ENCODE assay signal across 10 mouse cellular contexts in the genomic region with DNA sequence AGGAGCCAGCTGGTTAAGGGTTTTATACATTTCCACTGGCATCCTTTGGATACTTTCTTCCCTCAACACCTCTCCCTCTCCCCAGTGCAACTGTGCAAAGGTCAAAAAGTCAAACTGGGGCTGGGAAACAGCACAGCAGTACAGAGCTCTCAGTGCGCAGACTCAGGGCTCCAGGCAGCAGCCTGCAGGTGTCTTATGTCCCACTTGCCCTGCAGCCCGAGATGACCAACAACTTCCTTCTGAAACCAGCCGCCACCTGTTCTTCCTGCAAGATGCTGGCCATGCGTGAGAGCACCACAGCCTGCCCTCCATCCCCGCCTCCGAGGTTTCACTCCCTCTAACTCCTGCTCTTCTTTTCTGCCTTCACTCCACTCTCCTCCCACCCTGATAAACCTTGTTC. TPM values are rescaled to one million over a fixed set of nuclear protein-coding genes. Genes with fewer than 3 reads are reported as not detected.
DNase-seq lines count a peak whose midpoint lies in the region; ATAC-seq and TF ChIP-seq lines count a peak whose summit lies in the region.
"Had no signal": no experiment of that assay in that cellular context is flagged by ENCODE, and none has a peak within 500 bp of the region (broad histone marks: within the 10 kb centered on the region; RNA-seq: fewer than 3 reads in every experiment).

No protein-coding gene starts in this region.

- H3K9me3 ChIP-seq in ES-E14 (ENCODE audit: control insufficient read depth, insufficient read depth, low read depth, low read length) = no peaks in the 10 kb centered on the region
- no peaks in the 10 kb centered on the region for H3K9me3 ChIP-seq in limb, embryonic 15.5 days

- WGBS in limb, embryonic 15.5 days = 32% methylated on average over 6 of the region's 6 CpGs

- H3K4me3 ChIP-seq in ES-E14 (ENCODE audit: insufficient read depth in 1 of 2, low read depth in 1 of 2, low read length in 2 of 2, poor library complexity in 1 of 2, severe bottlenecking in 1 of 2) = peak overlapping the region; percentile 5 to 14; a peak in 2 of 4 replicates
- no peak overlapping the region for H3K4me3 ChIP-seq in limb, embryonic 15.5 days

- DNase-seq in gastrocnemius, postnatal 14 days = peak; percentile 12
- no peak for DNase-seq in gastrocnemius, adult 18-20 months (ENCODE audit: low spot score)
- DNase-seq in ES-E14 (ENCODE audit: low read depth, low spot score) = no peak
- DNase-seq in retina, embryonic 14.5 days (ENCODE audit: low spot score) = peak; percentile 38
- DNase-seq in left cerebral cortex, adult 18-20 months (ENCODE audit: low spot score in 2 of 2) = no peak
- DNase-seq in layer of hippocampus, postnatal 36 days = no peak

- in situ Hi-C loops in ES-E14 (cut with MboI; ENCODE audit: low sequenced_read_pairs in 2 of 2, unreplicated experiment in 2 of 2) = no loop called here

- H3K9ac ChIP-seq in ES-E14 (ENCODE audit: insufficient read depth, low read depth, low read length, poor library complexity, severe bottlenecking) = no peak overlapping the region
- no peak overlapping the region for H3K9ac ChIP-seq in limb, embryonic 15.5 days
- H3K9ac ChIP-seq: liver, embryonic 14.5 days had no signal

- H3K27ac ChIP-seq in ES-E14 (ENCODE audit: insufficient read depth, low read depth, low read length, poor library complexity, severe bottlenecking) = peak overlapping the region; percentile 14; the same call in 1 of the 2 replicates
- peak overlapping the region; percentile 57; the same call in 1 of the 2 replicates for H3K27ac ChIP-seq in limb, embryonic 15.5 days
- H3K27ac ChIP-seq: liver, embryonic 14.5 days had no signal

- no peak overlapping the region for H3K4me2 ChIP-seq in limb, embryonic 15.5 days

- H3K4me1 ChIP-seq in ES-E14 (ENCODE audit: control insufficient read depth in 2 of 2, insufficient read depth in 2 of 2, low read length in 2 of 2, poor library complexity in 1 of 2) = peaks cover 2 to 17% of the 10 kb centered on the region in 2 experiments
- H3K4me1 ChIP-seq in limb, embryonic 15.5 days = peaks cover 28% of the 10 kb centered on the region

- H3K36me3 ChIP-seq in ES-E14 (ENCODE audit: control insufficient read depth, insufficient read depth, low read length, poor library complexity, severe bottlenecking) = no peaks in the 10 kb centered on the region; the same call in 1 of the 2 replicates
- H3K36me3 ChIP-seq in limb, embryonic 15.5 days = no peaks in the 10 kb centered on the region

- ATAC-seq in hematopoietic stem cell, adult 5-6 weeks (replicated peaks in 1 of 2; ENCODE audit: insufficient read depth in 1 of 2, low FRiP score in 2 of 2, low TSS enrichment in 1 of 2, low read depth in 1 of 2, poor library complexity in 2 of 2, severe bottlenecking in 2 of 2) = peak; percentile 23 to 26; a peak in 2 of 4 replicates
- no peak for ATAC-seq in limb, embryonic 15.5 days (ENCODE audit: insufficient number of reproducible peaks, low FRiP score, low TSS enrichment, low read depth)

- H3K27me3 ChIP-seq in limb, embryonic 15.5 days = no peaks in the 10 kb centered on the region

- intact Hi-C loops in gastrocnemius, postnatal 14 days (cut with DNase I; ENCODE audit: low total_unique reads) = no loop called here

TF ChIP-seq in ES-E14, 5 proteins besides CTCF, POLR2A, EP300 and RAD21:
- TF ChIP-seq CHD2 (IDR thresholded peaks at IDR 0.05; ENCODE audit: low read depth, low read length) = no peak
- no peak for TF ChIP-seq ZNF384 (IDR thresholded peaks at IDR 0.05; ENCODE audit: low read depth, low read length)
- TF ChIP-seq ZC3H11A (IDR thresholded peaks at IDR 0.05; ENCODE audit: borderline replicate concordance, low read depth, low read length) = no peak

RNA-seq across cellular contexts. Expression of a gene that starts 5.6 kb away (rescaled TPM):
- 10 to 100 TPM in 1 of 2 experiments, 1 to 10 TPM in 1; 9.4 to 10.5 TPM for total RNA-seq in gastrocnemius, postnatal 14 days (2021)
- total RNA-seq in gastrocnemius, adult 18-20 months (2021) = 10 to 100 TPM in 1 of 2 experiments, 1 to 10 TPM in 1; 9.3 to 13.7 TPM
- 20.2 and 27.1 TPM in 2 replicates for total RNA-seq in ES-E14 (2012; rRNA removed)
- 27.0 and 27.5 TPM in 2 replicates for total RNA-seq in hematopoietic stem cell, adult 5-6 weeks (2017)
- polyA plus RNA-seq in limb, embryonic 15.5 days (2015; fragmentation: Nextera tagmentation; extraction: Ambion mirVana) = 3.8 and 4.7 TPM in 2 replicates
- total RNA-seq in left cerebral cortex, adult 18-20 months (2021) = 10 to 100 TPM; 53.2 to 58.9 TPM
- total RNA-seq in layer of hippocampus, postnatal 36 days (2021) = 10 to 100 TPM; 48.2 to 62.2 TPM

RNA-seq across cellular contexts. Expression of a gene that starts 37.8 kb away (rescaled TPM):
- total RNA-seq in gastrocnemius, postnatal 14 days (2021) = 10 to 100 TPM; 12.9 to 14.5 TPM
- 1 to 10 TPM; 7.1 to 7.4 TPM for total RNA-seq in gastrocnemius, adult 18-20 months (2021)
- 20.5 and 30.0 TPM in 2 replicates for total RNA-seq in ES-E14 (2012; rRNA removed)
- total RNA-seq in hematopoietic stem cell, adult 5-6 weeks (2017) = 13.5 and 14.6 TPM in 2 replicates
- polyA plus RNA-seq in limb, embryonic 15.5 days (2015; fragmentation: Nextera tagmentation; extraction: Ambion mirVana) = 51.2 and 54.1 TPM in 2 replicates
- total RNA-seq in left cerebral cortex, adult 18-20 months (2021) = 10 to 100 TPM; 33.5 to 33.8 TPM
- 10 to 100 TPM; 29.0 to 32.8 TPM for total RNA-seq in layer of hippocampus, postnatal 36 days (2021)

RNA-seq across cellular contexts. Expression of a gene that starts 57.5 kb away (rescaled TPM):
- total RNA-seq in gastrocnemius, postnatal 14 days (2021) = not detected
- not detected for total RNA-seq in gastrocnemius, adult 18-20 months (2021)
- 0.18 and 0.48 TPM in 2 replicates for total RNA-seq in ES-E14 (2012; rRNA removed)
- not detected in 2 replicates for total RNA-seq in hematopoietic stem cell, adult 5-6 weeks (2017)
- not detected in 2 replicates for polyA plus RNA-seq in limb, embryonic 15.5 days (2015; fragmentation: Nextera tagmentation; extraction: Ambion mirVana)
- total RNA-seq in left cerebral cortex, adult 18-20 months (2021) = not detected
- not detected for total RNA-seq in layer of hippocampus, postnatal 36 days (2021)
- total RNA-seq: MEL had no signal
- polyA plus RNA-seq: liver, embryonic 14.5 days had no signal

Comparison
In these comparisons a context has a peak if more than half of its experiments do, and no peak if none do; other contexts are left out.
1. DNase-seq: peak in gastrocnemius, postnatal 14 days (single experiment) and retina, embryonic 14.5 days (single experiment); none in gastrocnemius, adult 18-20 months (single experiment), ES-E14 (single experiment), left cerebral cortex, adult 18-20 months (0 of 2) and layer of hippocampus, postnatal 36 days (0 of 2).